Mouse (Mus musculus) lung, postnatal 0 days (tissue): Measurements from ENCODE around the gene Otub1.

Experiments used
- CTCF ChIP-seq: IDR thresholded peaks from 2 replicates; pipeline ENCODE4 v1.5.1; 2016; ENCODE audit warnings: antibody characterized with exemption, mild to moderate bottlenecking
- EP300 ChIP-seq: IDR thresholded peaks from 2 replicates; pipeline ENCODE4 v1.6.1; 2016; ENCODE audit warnings: antibody characterized with exemption, mild to moderate bottlenecking, control low read depth

DNA sequence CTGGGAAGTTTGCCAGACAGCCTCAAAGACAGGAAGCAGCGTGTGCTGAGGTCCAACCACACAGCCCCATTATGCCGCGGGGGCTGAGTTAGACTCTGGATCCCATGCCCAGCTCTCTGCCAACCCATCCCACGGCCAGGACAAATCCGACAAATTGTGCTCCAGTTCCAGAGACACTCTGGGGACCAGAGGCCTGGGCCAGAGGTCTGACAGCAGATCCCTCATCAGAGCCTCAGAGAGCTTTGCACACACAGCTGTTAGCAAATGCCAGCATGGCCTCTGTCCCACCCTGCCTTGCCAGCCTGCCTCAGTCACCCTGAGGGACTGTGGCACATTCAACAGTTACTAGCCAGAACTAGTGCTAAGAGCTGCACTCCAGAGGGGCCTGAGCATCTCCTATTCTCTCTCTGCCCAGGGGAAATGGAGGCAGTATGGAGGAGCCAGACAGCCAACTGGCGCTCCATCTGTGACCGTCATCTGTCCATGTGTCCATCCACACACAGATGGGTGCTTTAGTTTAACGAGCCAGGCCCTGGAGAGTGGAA is 57.5 kb downstream of the Otub1 start:
- TF ChIP-seq CTCF (no peak), EP300 (no peak)
